Mouse (Mus musculus) hindbrain, embryonic 16.5 days (tissue): ENCODE measurements at regions not wholly inside any gene's neighbourhood (a gene's known extent, or its start where the extent isn't known, plus 50 kb on each side); places are given as distances from the start of the nearest gene placed in this dataset.

ENCODE experiments used
- ATAC-seq: fragments of 200-750 bp; cut with Nextera tagmentation; 2 replicates; pipeline ENCODE4 v1.8.0; 2017; ENCODE audit warnings: moderate TSS enrichment, moderate library complexity
- H3K27ac ChIP-seq: fragments of 300-500 bp; sonication (generic); 2 replicates; pipeline ENCODE4 v1.5.1; 2014; ENCODE audit warnings: low read depth, mild to moderate bottlenecking, control low read depth, low read length, moderate library complexity
- H3K27me3 ChIP-seq: fragments of 300-500 bp; sonication (generic); replicated peaks from 2 replicates; pipeline ENCODE4 v1.6.1; 2014; ENCODE audit warnings: low read length; ENCODE audit not compliant: control insufficient read depth, insufficient read depth
- H3K36me3 ChIP-seq: fragments of 300-500 bp; sonication (generic); 2 replicates; pipeline ENCODE4 v1.6.1; 2014; ENCODE audit warnings: mild to moderate bottlenecking, low read length, moderate library complexity, mixed read lengths; ENCODE audit not compliant: control insufficient read depth, insufficient read depth
- H3K4me1 ChIP-seq: fragments of 300-500 bp; sonication (generic); 2 replicates; pipeline ENCODE4 v1.6.1; 2014; ENCODE audit warnings: low read depth, low read length; ENCODE audit not compliant: control insufficient read depth, insufficient read depth
- H3K4me2 ChIP-seq: fragments of 300-500 bp; sonication (generic); 2 replicates; pipeline ENCODE4 v1.6.1; 2014; ENCODE audit warnings: mild to moderate bottlenecking, low read length, control low read depth, moderate library complexity
- H3K4me3 ChIP-seq: fragments of 300-500 bp; sonication (generic); 2 replicates; pipeline ENCODE4 v1.5.1; 2014; ENCODE audit warnings: mild to moderate bottlenecking, low read length, control low read depth, moderate library complexity
- H3K9ac ChIP-seq: fragments of 300-500 bp; sonication (generic); 2 replicates; pipeline ENCODE4 v1.6.1; 2014; ENCODE audit warnings: low read depth, mild to moderate bottlenecking, control low read depth, low read length, moderate library complexity
- H3K9me3 ChIP-seq: fragments of 300-500 bp; sonication (generic); 2 replicates; pipeline ENCODE4 v1.6.1; 2014; ENCODE audit warnings: mild to moderate bottlenecking, low read length, moderate library complexity; ENCODE audit not compliant: control insufficient read depth
- WGBS: fragments of 180-500 bp; shearing (Covaris S2); extraction: QIAGEN DNeasy Blood & Tissue Kit; methylation state at CpG from one replicate; pipeline ENCODE4 v1.1.7; 2014; 5-methylcytosine and 5-hydroxymethylcytosine counted together

GRCm38 (mm10) chr5:53394560-53394959 lies 71.4 kb upstream of the Rbpj start:
- no peak for ATAC-seq
- 85% methylated on average over 3 of the region's 3 CpGs for WGBS
- H3K9me3 ChIP-seq = no peaks in the 10 kb centered on the region
- H3K27me3 ChIP-seq = no peaks in the 10 kb centered on the region
- H3K36me3 ChIP-seq = no peaks in the 10 kb centered on the region
- no peak overlapping the region for H3K4me3 ChIP-seq
- no peak overlapping the region for H3K4me2 ChIP-seq
- H3K9ac ChIP-seq = no peak overlapping the region
- H3K4me1 ChIP-seq = no peaks in the 10 kb centered on the region
- H3K27ac ChIP-seq = no peak overlapping the region

GRCm38 (mm10) chr5:53398428-53399058 lies 67.4 kb upstream of the Rbpj start:
- no peak for ATAC-seq
- Histone ChIP-seq H3K9me3 (no peaks in the 10 kb centered on the region), H3K27ac (no peak overlapping the region), H3K4me3 (no peak overlapping the region), H3K36me3 (no peaks in the 10 kb centered on the region), H3K4me1 (no peaks in the 10 kb centered on the region), H3K4me2 (no peak overlapping the region), H3K9ac (no peak overlapping the region), H3K27me3 (no peaks in the 10 kb centered on the region)
- WGBS = 87% methylated on average over 8 of the region's 8 CpGs

GRCm38 (mm10) chr5:53401093-53401492 lies 64.9 kb upstream of the Rbpj start:
- no peaks in the 10 kb centered on the region for H3K36me3 ChIP-seq
- H3K9ac ChIP-seq = no peak overlapping the region
- H3K27me3 ChIP-seq = no peaks in the 10 kb centered on the region
- H3K4me2 ChIP-seq = no peak overlapping the region
- H3K27ac ChIP-seq = no peak overlapping the region
- 72% methylated on average over 4 of the region's 4 CpGs for WGBS
- H3K4me3 ChIP-seq = no peak overlapping the region
- no peak for ATAC-seq
- H3K4me1 ChIP-seq = no peaks in the 10 kb centered on the region
- no peaks in the 10 kb centered on the region for H3K9me3 ChIP-seq

GRCm38 (mm10) chr5:53402022-53402421 lies 63.9 kb upstream of the Rbpj start:
- Histone ChIP-seq H3K4me1 (no peaks in the 10 kb centered on the region), H3K27ac (no peak overlapping the region), H3K27me3 (no peaks in the 10 kb centered on the region), H3K36me3 (no peaks in the 10 kb centered on the region), H3K9ac (no peak overlapping the region), H3K9me3 (no peaks in the 10 kb centered on the region), H3K4me2 (no peak overlapping the region), H3K4me3 (no peak overlapping the region)
- ATAC-seq = no peak
- WGBS = 87% methylated on average over 4 of the region's 4 CpGs

GRCm38 (mm10) chr5:53402619-53403151 lies 63.3 kb upstream of the Rbpj start:
- WGBS = 86% methylated on average over 9 of the region's 9 CpGs

GRCm38 (mm10) chr5:53405929-53406328 lies 60.0 kb upstream of the Rbpj start:
- no peak overlapping the region for H3K4me3 ChIP-seq
- no peaks in the 10 kb centered on the region for H3K4me1 ChIP-seq
- H3K4me2 ChIP-seq = no peak overlapping the region
- no peak for ATAC-seq
- H3K27me3 ChIP-seq = no peaks in the 10 kb centered on the region
- 59% methylated on average over 5 of the region's 5 CpGs for WGBS
- no peak overlapping the region for H3K27ac ChIP-seq
- H3K9ac ChIP-seq = no peak overlapping the region
- H3K9me3 ChIP-seq = no peaks in the 10 kb centered on the region
- no peaks in the 10 kb centered on the region for H3K36me3 ChIP-seq

More at GRCm38 (mm10) chr5:53402619-53403151, 63.3 kb upstream of the Rbpj start:
- Histone ChIP-seq H3K4me2 (no peak overlapping the region), H3K27me3 (no peaks in the 10 kb centered on the region), H3K4me1 (no peaks in the 10 kb centered on the region), H3K36me3 (no peaks in the 10 kb centered on the region), H3K27ac (no peak overlapping the region), H3K9me3 (no peaks in the 10 kb centered on the region), H3K4me3 (no peak overlapping the region), H3K9ac (no peak overlapping the region)
- ATAC-seq = no peak

GRCm38 (mm10) chr5:53407646-53408045 lies 58.3 kb upstream of the Rbpj start:
- Histone ChIP-seq H3K9ac (no peak overlapping the region), H3K27ac (no peak overlapping the region), H3K4me2 (no peak overlapping the region), H3K4me1 (no peaks in the 10 kb centered on the region), H3K36me3 (no peaks in the 10 kb centered on the region), H3K4me3 (no peak overlapping the region), H3K27me3 (no peaks in the 10 kb centered on the region), H3K9me3 (no peaks in the 10 kb centered on the region)
- ATAC-seq = no peak
- 91% methylated on average over 2 of the region's 2 CpGs for WGBS

GRCm38 (mm10) chr5:53408235-53408634 lies 57.7 kb upstream of the Rbpj start:
- ATAC-seq = no peak
- H3K9me3 ChIP-seq = no peaks in the 10 kb centered on the region
- no peaks in the 10 kb centered on the region for H3K4me1 ChIP-seq
- H3K36me3 ChIP-seq = no peaks in the 10 kb centered on the region
- no peaks in the 10 kb centered on the region for H3K27me3 ChIP-seq
- WGBS = 80% methylated on average over 2 of the region's 2 CpGs
- H3K4me3 ChIP-seq = no peak overlapping the region
- no peak overlapping the region for H3K27ac ChIP-seq
- no peak overlapping the region for H3K9ac ChIP-seq
- no peak overlapping the region for H3K4me2 ChIP-seq

- no peaks in the 10 kb centered on the region for H3K4me1 ChIP-seq
- ATAC-seq = no peak
- H3K9ac ChIP-seq = no peak overlapping the region
- H3K4me3 ChIP-seq = no peak overlapping the region
- WGBS = 83% methylated on average over 3 of the region's 3 CpGs
- no peaks in the 10 kb centered on the region for H3K27me3 ChIP-seq
- H3K4me2 ChIP-seq = no peak overlapping the region
- H3K9me3 ChIP-seq = no peaks in the 10 kb centered on the region
- no peak overlapping the region for H3K27ac ChIP-seq
- no peaks in the 10 kb centered on the region for H3K36me3 ChIP-seq
These were observed 56.2 kb upstream of the Rbpj start for GRCm38 (mm10) chr5:53409740-53410139.
